Mouse (Mus musculus) liver, embryonic 14.5 days (tissue): ENCODE measurements around the gene Cym.

Experiments used
- CTCF ChIP-seq: IDR thresholded peaks from 2 replicates; pipeline ENCODE4 v1.5.1; 2016; ENCODE audit warnings: antibody characterized with exemption, low read depth, control low read depth
- EP300 ChIP-seq: IDR thresholded peaks from 2 replicates; pipeline ENCODE4 v1.6.1; 2016; ENCODE audit warnings: antibody characterized with exemption, low read depth

- TF ChIP-seq CTCF (no peak), EP300 (no peak)
Measured at GRCm38 (mm10) chr3:107250320-107250719, 28.8 kb upstream of the Cym start.
